Mouse (Mus musculus): ENCODE measurements around the gene 4930558K02Rik.

DNA sequence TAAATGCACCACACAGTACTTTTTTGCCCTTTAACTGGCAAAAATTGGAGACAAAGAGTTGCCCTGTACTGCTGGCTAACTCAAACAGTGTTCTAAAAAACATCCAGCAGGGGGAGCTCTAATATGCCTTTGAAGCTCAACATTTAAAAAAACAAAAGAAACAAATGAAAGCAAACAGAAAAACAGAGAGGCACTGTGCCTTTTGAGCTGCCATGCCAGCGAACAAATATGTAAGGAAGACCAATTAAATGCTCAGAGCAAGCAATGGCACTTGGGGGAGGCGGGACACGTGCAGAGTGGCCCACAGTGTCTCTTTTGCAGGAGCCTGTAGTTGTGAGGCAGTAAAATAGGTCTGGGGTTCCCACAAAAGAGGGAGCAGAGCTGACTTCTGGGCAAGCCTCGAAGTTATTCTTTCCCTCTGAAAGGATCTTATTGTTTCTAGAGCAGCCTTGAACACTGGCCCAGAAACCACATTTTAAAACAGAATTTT is 20.5 kb upstream of the 4930558K02Rik start:
- TF ChIP-seq CTCF (IDR thresholded peaks at IDR 0.05; ENCODE audit: low read depth, low read length) (no peak), POLR2A (IDR thresholded peaks at IDR 0.05; ENCODE audit: extremely low read depth, insufficient read depth, low read length) (no peak)

Data from liver, adult 2 months (tissue).